Mouse (Mus musculus): Measurements from ENCODE around the gene Ugt1a2.
"Not testable (repeated sequence)": the region's sequence is repeated elsewhere in the genome, so short reads cannot be mapped to it uniquely, and the experiment has no call there.

Ugt1a2 gene

GRCm38 (mm10) chr1:88217576-88217975 lies 17.2 kb downstream of the Ugt1a2 start:
- DNase-seq (ENCODE audit: extremely low spot score, low read depth, low spot score) = no peak

GRCm38 (mm10) chr1:88218051-88218450 lies 17.6 kb downstream of the Ugt1a2 start:
- DNase-seq (ENCODE audit: extremely low spot score, low read depth, low spot score) = no peak

DNA sequence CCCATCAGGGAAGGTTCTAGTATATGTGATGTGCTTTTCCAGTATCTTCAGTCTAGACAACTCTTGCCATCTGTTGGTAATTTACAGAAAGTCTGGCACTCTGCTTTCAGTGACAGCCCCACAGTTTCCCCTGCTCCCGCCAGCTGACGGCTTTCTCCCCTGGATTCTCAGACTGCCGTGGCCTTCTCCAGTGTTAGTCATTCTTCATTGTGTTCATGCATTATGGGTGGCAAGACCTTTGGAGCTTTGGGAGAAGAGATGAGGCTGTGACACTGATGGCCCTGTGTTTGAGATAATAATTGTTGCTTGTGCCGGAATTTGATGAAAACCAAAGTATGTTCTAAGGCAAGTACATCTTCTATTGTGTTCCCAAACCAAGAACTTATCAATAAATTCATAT lies 18.2 kb downstream of the Ugt1a2 start:
- no peak for DNase-seq (ENCODE audit: extremely low spot score, low read depth, low spot score)

- no peak for DNase-seq (ENCODE audit: extremely low spot score, low read depth, low spot score)
Observed at GRCm38 (mm10) chr1:88219054-88219453, 18.7 kb downstream of the Ugt1a2 start.

GRCm38 (mm10) chr1:88220336-88220735 lies 19.9 kb downstream of the Ugt1a2 start:
- no peak for DNase-seq (ENCODE audit: extremely low spot score, low read depth, low spot score)

GRCm38 (mm10) chr1:88222216-88222615 lies 21.8 kb downstream of the Ugt1a2 start:
- DNase-seq (ENCODE audit: extremely low spot score, low read depth, low spot score) = no peak

DNA sequence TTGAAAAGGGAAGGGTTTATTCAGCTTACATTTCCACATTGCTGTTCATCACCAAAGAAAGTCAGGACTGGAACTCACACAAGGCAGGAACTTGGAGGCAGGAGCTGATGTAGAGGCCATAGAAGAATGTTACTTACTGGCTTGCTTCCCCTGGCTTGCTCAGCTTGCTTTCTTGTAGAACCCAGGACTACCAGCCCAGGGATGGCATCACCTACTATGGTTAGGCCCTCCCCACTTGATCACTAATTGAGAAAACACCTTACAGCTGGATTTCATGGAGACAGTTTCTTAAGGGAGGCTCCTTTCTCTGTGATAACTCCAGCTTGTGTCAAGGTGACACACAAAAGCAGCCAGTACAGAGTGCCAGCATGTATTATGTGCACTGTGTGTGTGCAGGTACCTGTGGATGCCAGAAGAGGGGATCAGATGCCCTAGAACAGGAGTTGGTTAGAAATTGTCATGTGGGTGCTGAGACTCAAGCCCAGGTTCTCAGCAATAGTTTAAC lies 22.7 kb downstream of the Ugt1a2 start:
- not testable (repeated sequence) for DNase-seq (ENCODE audit: extremely low spot score, low read depth, low spot score)

DNA sequence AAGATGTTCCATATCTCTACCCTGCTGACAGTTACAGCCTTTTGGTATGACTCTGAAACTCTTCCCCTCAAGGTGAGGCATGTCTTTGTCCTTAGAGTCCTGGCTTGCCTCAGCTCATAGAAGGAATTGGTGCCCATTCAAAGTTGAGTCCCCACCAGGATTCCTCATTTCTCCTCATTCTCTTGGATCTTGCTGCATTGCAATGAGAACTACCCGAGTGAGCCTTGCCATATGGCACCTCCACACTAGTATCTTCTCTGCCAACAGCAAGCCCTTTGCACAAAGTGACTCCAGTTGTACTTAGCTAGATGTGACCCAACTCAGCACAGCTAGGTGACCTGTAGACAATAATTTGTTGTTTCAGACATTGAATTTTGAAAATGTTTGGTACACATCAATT lies 23.2 kb downstream of the Ugt1a2 start:
- DNase-seq (ENCODE audit: extremely low spot score, low read depth, low spot score) = no peak

GRCm38 (mm10) chr1:88224029-88224776 lies 23.8 kb downstream of the Ugt1a2 start:
- DNase-seq (ENCODE audit: extremely low spot score, low read depth, low spot score) = no peak

DNA sequence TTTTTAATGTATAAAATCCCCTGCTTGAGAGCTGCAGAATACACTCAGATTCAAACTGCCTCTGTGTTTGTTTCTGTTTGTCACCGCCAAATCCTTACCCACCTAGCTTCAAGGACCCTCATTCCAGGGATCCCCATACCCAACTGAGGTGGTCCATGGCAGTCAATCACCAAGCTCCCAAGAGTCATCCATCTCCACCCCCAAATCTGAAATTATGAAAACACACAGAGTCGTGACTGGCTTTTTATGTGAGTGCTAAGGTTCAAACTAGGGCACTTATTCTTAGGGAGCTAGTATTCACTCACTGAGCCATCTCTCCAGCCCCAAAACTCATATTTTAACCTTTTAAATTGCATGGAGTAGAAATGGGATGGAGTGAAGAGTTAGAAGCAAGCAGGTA lies 24.9 kb downstream of the Ugt1a2 start:
- DNase-seq (ENCODE audit: extremely low spot score, low read depth, low spot score) = not testable (repeated sequence)

GRCm38 (mm10) chr1:88225741-88226140 lies 25.3 kb downstream of the Ugt1a2 start:
- DNase-seq (ENCODE audit: extremely low spot score, low read depth, low spot score) = no peak

DNA sequence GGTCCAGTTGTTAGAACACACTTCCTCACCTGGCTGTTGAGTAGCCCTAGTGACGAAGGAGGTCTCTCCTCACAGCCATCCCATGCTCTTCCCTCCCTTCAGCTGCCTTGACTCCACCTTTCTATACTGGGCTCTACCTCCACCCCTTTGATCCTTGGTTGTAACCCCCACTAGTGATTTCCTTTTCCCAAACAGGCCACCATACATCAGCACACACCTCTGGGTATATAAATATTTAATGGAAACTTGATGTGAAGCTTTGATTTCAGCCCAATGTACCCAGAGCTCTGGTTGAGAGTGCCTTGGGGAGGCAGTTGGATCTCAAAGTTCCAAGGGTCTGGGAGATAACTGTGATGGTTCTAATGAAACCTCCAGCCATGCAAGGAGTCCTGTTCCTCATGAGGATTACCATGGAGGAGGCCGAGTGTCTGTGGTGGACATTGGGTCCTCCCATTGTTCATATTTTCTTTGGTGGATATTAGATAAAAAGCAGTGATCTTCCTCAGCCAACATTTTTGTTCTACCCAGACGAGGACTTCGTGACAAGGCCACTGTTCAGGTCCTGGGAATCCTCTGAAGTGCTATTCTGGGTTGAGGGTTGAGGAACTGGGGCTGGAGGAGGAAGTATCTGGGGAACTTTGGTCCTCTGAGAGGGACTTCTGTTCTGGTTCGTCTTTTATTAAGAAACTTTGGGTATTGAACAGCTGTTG lies 26.4 kb downstream of the Ugt1a2 start, which contains the start of gene Mroh2a:
Gene Mroh2a (plus strand): TSS at position 317 of the 710 bp plus-strand sequence.
- no peak for DNase-seq (ENCODE audit: extremely low spot score, low read depth, low spot score)

- DNase-seq (ENCODE audit: extremely low spot score, low read depth, low spot score) = no peak
Observed at GRCm38 (mm10) chr1:88227482-88227881, 27.1 kb downstream of the Ugt1a2 start.

DNA sequence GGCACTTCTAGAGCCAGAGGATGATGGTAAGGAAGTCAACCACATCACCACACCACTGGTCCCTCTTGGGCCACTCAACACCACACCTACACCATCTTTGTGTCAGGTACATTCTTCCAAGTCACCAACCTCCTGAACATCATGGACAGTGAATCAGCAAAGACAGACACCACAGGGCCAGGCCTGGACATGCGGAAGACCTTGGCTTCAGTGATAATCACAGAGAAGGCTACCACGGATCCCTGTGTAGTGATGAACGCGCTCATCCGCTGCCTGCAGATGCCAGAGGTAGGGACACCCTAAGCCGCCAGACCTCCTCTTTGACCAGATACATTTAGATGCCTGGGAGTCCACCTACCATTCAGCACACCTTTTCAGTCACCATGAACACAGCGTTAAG lies 27.7 kb downstream of the Ugt1a2 start:
- DNase-seq (ENCODE audit: extremely low spot score, low read depth, low spot score) = no peak

GRCm38 (mm10) chr1:88229566-88229965 lies 29.2 kb downstream of the Ugt1a2 start:
- no peak for DNase-seq (ENCODE audit: extremely low spot score, low read depth, low spot score)

- DNase-seq (ENCODE audit: extremely low spot score, low read depth, low spot score) = no peak
Observed at GRCm38 (mm10) chr1:88229986-88230385, 29.6 kb downstream of the Ugt1a2 start.

DNA sequence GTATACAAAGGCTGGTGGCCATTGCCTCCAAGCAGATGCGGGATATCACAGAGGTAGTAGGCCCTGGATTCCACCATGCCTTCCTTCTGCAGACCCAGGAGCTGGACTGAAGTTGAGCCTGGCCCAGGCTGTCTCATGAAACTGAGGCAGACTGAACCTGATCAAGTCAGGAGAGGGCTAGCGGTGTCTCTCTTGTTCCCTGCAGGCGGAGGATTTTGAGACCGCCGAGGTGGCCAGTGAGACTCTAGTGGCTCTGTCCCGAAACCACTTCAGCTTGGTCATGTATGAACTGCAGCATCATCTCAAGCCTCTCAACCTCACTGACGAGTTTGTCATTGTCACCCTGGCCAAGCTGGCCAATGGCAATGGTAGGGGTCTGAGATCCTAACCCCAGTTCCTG lies 30.0 kb downstream of the Ugt1a2 start:
- DNase-seq (ENCODE audit: extremely low spot score, low read depth, low spot score) = no peak

DNA sequence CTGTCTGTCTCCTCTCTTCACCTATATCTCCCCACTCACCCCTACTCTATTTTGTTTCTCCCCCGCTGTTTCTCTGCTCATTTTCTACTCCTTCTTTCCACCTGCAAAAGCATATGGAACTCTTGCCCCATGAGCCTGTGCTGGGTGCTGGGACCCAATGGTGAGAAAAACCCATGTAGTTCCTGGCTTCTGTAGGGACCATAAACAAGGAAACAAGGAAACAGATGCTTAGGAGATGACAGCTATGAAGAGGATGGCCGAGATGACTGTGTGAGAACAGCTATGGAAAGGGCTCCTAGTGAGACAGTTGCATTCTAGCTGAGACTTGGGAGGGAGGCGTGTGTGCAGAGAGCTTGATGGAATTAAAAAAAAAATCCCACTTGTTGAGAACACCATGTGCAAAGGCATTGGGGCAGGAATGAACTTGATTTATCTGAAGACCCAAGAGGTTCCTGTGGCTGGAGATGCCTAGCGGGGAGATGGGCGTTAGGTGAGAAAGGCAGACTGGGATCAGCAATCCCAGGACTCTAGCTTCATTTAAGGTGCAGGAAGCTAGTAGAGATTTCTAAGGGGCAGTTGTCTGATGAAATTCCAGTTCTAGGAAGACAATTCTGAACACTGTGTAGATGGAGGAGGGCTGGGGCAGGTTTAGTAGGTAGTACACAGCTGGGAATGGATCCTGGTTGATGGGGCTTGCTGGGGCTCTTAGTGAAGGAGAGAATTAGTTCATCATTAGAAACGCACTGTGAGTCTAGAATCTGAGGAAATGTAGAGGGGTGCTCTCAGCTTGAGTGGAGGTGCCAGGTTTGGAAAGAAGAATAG lies 30.8 kb downstream of the Ugt1a2 start:
- no peak for DNase-seq (ENCODE audit: extremely low spot score, low read depth, low spot score)

DNA sequence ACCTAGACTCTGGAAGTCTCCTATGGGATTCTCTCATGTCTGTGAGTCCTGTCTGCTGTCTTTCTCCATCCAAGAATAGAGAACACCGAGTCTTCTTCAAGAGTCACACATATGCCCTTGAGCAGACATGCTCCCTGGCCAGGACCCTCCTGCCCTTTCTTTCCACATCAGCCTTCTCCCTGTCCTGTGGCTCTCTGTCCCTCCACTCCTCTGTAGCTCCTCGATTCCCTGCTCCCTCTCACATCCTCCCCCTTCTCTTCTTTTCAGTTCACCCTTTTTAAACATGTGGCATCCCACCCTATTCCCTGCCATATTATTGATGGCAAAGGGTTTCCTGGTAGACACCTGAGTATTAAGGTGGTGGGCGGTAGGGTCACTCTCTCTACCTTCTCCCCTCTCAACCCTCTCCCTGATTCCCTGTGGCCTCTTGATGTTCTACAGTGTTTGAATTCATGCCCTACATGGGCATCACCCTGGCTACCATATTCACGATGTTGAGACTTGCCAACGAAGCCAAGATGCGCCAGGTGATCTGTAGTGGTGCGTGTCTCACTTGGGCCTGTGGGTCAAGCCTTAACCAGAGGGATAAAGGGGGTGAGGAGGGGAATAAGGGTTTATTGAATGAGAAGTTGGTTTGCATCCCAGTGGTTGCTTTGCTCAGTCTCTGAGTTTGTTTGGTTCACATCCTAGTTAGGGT lies 31.6 kb downstream of the Ugt1a2 start:
- DNase-seq (ENCODE audit: extremely low spot score, low read depth, low spot score) = no peak

DNA sequence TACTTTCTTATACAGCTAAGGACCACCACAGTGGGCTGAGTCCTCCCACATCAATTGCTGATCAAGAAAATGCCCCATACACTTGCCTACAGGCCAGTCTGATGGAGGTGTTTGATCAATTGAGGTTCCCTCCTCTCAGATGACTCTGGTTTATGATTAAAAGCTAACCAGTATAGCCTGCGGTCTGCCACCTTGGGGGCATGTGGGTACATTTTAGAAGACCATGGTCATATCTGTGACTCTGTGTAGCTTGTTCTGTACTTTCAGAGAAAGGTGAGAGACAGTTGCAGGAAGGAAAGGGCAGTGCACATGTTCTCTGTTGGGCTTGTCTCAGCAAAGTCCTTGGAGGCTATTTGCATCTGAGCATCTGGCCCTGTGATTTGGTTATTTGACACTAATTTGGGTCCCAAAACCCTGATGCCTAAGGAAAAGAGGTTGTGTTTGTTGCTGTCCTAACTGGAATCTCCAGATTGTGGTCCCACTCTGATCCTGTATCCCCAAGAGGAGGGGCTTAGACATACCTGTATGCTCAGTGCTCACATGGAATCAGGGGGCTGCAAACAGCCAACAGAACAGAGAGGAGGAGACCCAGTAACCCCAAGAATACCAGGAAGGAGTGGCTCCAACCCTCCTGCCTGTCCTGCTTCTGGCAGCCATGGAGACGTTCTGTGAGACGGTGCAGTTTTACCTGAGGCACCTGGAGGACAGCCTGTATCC lies 32.4 kb downstream of the Ugt1a2 start:
- no peak for DNase-seq (ENCODE audit: extremely low spot score, low read depth, low spot score)

Data from hindlimb bud, embryonic 11.5 days (tissue).